Mouse (Mus musculus): Measurements from ENCODE around the gene Tifab. TPM values are rescaled to one million over a fixed set of nuclear protein-coding genes. Genes with fewer than 3 reads are reported as not detected.

The Tifab gene
- polyA plus RNA-seq, 1 experiment = 20.8 TPM

DNA sequence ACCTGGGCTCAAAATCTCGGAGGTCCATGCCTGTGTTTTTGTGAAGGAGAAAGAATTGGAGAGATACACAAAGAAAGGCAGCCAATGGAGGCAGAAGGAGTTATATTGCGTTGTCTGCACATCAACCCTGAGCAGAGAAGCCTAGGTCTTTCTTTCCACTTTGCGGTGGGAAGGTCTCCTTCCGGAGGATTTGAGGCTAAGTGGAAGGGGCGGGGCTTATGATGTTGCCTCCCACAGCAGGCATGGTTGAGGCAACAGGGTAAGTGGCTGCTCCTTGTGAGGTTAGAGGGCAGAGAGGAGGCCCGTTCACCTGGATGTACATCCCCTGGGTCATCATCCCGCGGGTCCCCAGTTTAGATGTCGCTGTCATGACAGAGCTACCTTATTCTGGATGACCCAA, 40.6 kb upstream of the Tifab start:
- Histone ChIP-seq H3K27ac (ENCODE audit: insufficient read depth, low read length) (no peak overlapping the region), H3K36me3 (ENCODE audit: control insufficient read depth, insufficient read depth, low read length) (no peaks in the 10 kb centered on the region), H3K4me1 (ENCODE audit: control insufficient read depth, insufficient read depth, insufficient read length) (no peaks in the 10 kb centered on the region; the same call in 1 of the 2 replicates), H3K4me3 (ENCODE audit: extremely low read depth, insufficient read depth, insufficient read length) (no peak overlapping the region), H3K27me3 (ENCODE audit: control insufficient read depth, insufficient read depth, low read length) (peaks cover 15% of the 10 kb centered on the region)
- 41% methylated on average over 9 of the region's 9 CpGs for whole genome bisulfite sequencing
- DNase-seq (ENCODE audit: low read depth in 1 of 2, low spot score in 2 of 2) = no peak
- TF ChIP-seq CTCF (IDR thresholded peaks at IDR 0.05; ENCODE audit: extremely low read depth, insufficient read depth, insufficient read length, insufficient replicate concordance) = no peak
- TF ChIP-seq POLR2A (IDR thresholded peaks at IDR 0.05; ENCODE audit: low read depth, low read length) = no peak

DNA sequence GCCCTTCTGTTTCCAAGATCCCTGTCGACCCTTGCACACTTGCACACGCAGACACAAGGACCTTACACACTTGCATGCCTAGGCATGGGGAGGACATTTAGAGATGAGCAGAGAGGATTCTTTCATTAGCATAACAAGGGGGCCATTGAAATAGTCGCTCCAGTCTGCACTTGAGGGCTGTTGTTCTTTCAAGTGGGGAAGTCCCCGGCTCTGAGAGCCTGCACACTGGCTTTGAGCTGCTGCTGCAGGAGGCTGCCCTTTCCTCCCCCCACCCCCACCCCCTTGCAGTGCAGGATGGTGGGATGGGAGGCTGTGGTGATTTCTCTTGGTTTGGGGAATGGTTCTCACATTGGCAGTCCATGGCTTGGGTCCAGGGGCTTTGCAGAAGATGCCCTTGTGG, 37.4 kb upstream of the Tifab start:
- TF ChIP-seq POLR2A (IDR thresholded peaks at IDR 0.05; ENCODE audit: low read depth, low read length) = no peak
- no peak for TF ChIP-seq CTCF (IDR thresholded peaks at IDR 0.05; ENCODE audit: extremely low read depth, insufficient read depth, insufficient read length, insufficient replicate concordance)
- DNase-seq (ENCODE audit: low read depth in 1 of 2, low spot score in 2 of 2) = no peak
- no peaks in the 10 kb centered on the region for H3K4me1 ChIP-seq (ENCODE audit: control insufficient read depth, insufficient read depth, insufficient read length)
- H3K27ac ChIP-seq (ENCODE audit: insufficient read depth, low read length) = no peak overlapping the region
- no peaks in the 10 kb centered on the region for H3K36me3 ChIP-seq (ENCODE audit: control insufficient read depth, insufficient read depth, low read length)
- 36% methylated on average over 4 of the region's 4 CpGs for WGBS
- H3K27me3 ChIP-seq (ENCODE audit: control insufficient read depth, insufficient read depth, low read length) = 0 out of 2 replicates have a peak, but pooled peaks cover 4% of the 10 kb centered on the region
- no peak overlapping the region for H3K4me3 ChIP-seq (ENCODE audit: extremely low read depth, insufficient read depth, insufficient read length)

DNA sequence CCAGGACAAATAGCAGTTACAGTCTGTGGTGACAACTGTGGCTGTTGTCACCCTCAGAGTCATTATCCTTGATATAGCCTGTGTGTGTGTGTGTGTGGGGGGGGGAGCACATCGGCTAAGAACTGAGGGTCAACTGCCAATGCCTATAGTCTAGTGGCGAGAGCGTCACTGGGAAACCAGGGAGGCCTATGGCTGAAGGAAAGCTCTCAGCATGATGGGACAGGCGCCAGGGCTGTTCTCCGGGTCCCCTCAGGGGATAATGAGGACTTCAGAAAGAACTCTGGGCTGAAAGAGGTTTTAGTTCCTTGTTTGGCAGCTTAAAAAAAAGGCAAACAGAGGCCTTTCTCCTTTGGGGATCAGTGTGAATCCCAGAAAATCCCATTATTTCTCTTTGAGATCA, 35.9 kb upstream of the Tifab start:
- DNase-seq (ENCODE audit: low read depth in 1 of 2, low spot score in 2 of 2) = no peak
- Histone ChIP-seq H3K4me3 (ENCODE audit: extremely low read depth, insufficient read depth, insufficient read length) (no peak overlapping the region), H3K36me3 (ENCODE audit: control insufficient read depth, insufficient read depth, low read length) (no peaks in the 10 kb centered on the region), H3K27ac (ENCODE audit: insufficient read depth, low read length) (no peak overlapping the region), H3K27me3 (ENCODE audit: control insufficient read depth, insufficient read depth, low read length) (0 out of 2 replicates have a peak, but pooled peaks cover 2% of the 10 kb centered on the region), H3K4me1 (ENCODE audit: control insufficient read depth, insufficient read depth, insufficient read length) (no peaks in the 10 kb centered on the region)
- TF ChIP-seq POLR2A (IDR thresholded peaks at IDR 0.05; ENCODE audit: low read depth, low read length) (no peak), CTCF (IDR thresholded peaks at IDR 0.05; ENCODE audit: extremely low read depth, insufficient read depth, insufficient read length, insufficient replicate concordance) (no peak)
- WGBS = 84% methylated on average over 5 of the region's 5 CpGs

DNA sequence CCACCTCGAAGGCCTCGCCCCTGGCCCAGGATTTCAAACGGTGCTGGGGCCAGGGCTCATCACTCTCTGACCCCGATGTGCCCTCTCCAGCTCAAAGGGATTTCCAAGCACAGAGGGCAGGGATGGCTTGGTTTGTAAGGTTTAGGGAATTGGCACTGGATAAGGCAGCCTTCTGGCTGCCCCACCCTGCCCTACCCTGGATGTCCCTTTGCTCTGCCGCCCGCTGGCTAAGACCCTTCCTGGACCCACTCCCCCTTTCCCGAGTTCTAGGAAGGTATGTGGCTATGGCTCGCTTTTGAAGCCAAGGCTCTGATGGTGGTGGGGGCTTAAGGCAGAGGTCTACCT, 30.4 kb upstream of the Tifab start:
- peaks cover 3% of the 10 kb centered on the region for H3K27me3 ChIP-seq (ENCODE audit: control insufficient read depth, insufficient read depth, low read length)
- no peaks in the 10 kb centered on the region for H3K36me3 ChIP-seq (ENCODE audit: control insufficient read depth, insufficient read depth, low read length)
- H3K4me3 ChIP-seq (ENCODE audit: extremely low read depth, insufficient read depth, insufficient read length) = no peak overlapping the region
- WGBS = 60% methylated on average over 8 of the region's 8 CpGs
- no peak for DNase-seq (ENCODE audit: low read depth in 1 of 2, low spot score in 2 of 2)
- H3K27ac ChIP-seq (ENCODE audit: insufficient read depth, low read length) = no peak overlapping the region
- TF ChIP-seq CTCF (IDR thresholded peaks at IDR 0.05; ENCODE audit: extremely low read depth, insufficient read depth, insufficient read length, insufficient replicate concordance) = no peak
- H3K4me1 ChIP-seq (ENCODE audit: control insufficient read depth, insufficient read depth, insufficient read length) = no peaks in the 10 kb centered on the region

- TF ChIP-seq POLR2A (IDR thresholded peaks at IDR 0.05; ENCODE audit: low read depth, low read length) (no peak), CTCF (IDR thresholded peaks at IDR 0.05; ENCODE audit: extremely low read depth, insufficient read depth, insufficient read length, insufficient replicate concordance) (no peak)
- DNase-seq (ENCODE audit: low read depth in 1 of 2, low spot score in 2 of 2) = no peak
- H3K4me1 ChIP-seq (ENCODE audit: control insufficient read depth, insufficient read depth, insufficient read length) = no peaks in the 10 kb centered on the region
- no peak overlapping the region for H3K27ac ChIP-seq (ENCODE audit: insufficient read depth, low read length)
- no peaks in the 10 kb centered on the region for H3K36me3 ChIP-seq (ENCODE audit: control insufficient read depth, insufficient read depth, low read length)
- 39% methylated on average over 34 of the region's 35 CpGs for WGBS
- H3K27me3 ChIP-seq (ENCODE audit: control insufficient read depth, insufficient read depth, low read length) = peaks cover 3% of the 10 kb centered on the region
- H3K4me3 ChIP-seq (ENCODE audit: extremely low read depth, insufficient read depth, insufficient read length) = no peak overlapping the region
Measured at GRCm38 (mm10) chr13:56208225-56209066, 29.8 kb upstream of the Tifab start.

DNA sequence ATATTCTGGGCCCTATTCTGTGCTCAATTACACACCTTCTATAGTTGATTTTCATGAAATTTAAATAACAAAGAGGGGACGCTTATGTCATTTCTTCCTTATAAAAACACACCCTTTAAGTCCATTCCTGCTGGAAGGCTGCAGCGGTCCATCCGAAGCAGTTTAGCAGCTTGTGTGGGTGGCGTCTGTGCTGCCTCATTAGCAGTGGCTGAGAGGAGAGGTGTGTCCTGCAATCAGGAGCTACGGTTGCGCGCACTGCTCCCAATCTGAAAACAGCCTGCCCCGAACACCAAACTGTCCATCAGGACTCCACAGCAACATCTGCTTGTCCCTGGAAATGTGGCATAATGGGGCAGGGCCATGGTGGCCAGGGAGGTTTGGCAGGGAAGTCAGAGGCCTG, 20.8 kb upstream of the Tifab start:
- WGBS = 92% methylated on average over 8 of the region's 8 CpGs
- Histone ChIP-seq H3K36me3 (ENCODE audit: control insufficient read depth, insufficient read depth, low read length) (no peaks in the 10 kb centered on the region), H3K4me3 (ENCODE audit: extremely low read depth, insufficient read depth, insufficient read length) (no peak overlapping the region), H3K27ac (ENCODE audit: insufficient read depth, low read length) (no peak overlapping the region), H3K4me1 (ENCODE audit: control insufficient read depth, insufficient read depth, insufficient read length) (no peaks in the 10 kb centered on the region), H3K27me3 (ENCODE audit: control insufficient read depth, insufficient read depth, low read length) (no peaks in the 10 kb centered on the region)
- no peak for TF ChIP-seq CTCF (IDR thresholded peaks at IDR 0.05; ENCODE audit: extremely low read depth, insufficient read depth, insufficient read length, insufficient replicate concordance)
- TF ChIP-seq POLR2A (IDR thresholded peaks at IDR 0.05; ENCODE audit: low read depth, low read length) = no peak
- no peak for DNase-seq (ENCODE audit: low read depth in 1 of 2, low spot score in 2 of 2)

All from spleen, adult 2 months (tissue).